Mouse (Mus musculus) MN1 (cell line): ENCODE measurements at regions not wholly inside any gene's neighbourhood (a gene's known extent, or its start where the extent isn't known, plus 50 kb on each side); places are given as distances from the start of the nearest gene placed in this dataset.

Experiments
- DNase-seq: peaks from one replicate; pipeline ENCODE4 v3.0.0-alpha.2; 2016; ENCODE audit warnings: low spot score

GRCm38 (mm10) chr15:67732988-67733387, 1232.3 kb upstream of the Lrrc6 start:
- no peak for DNase-seq

- no peak for DNase-seq
Measured at GRCm38 (mm10) chr15:67729492-67729891, 1228.8 kb upstream of the Lrrc6 start.

GRCm38 (mm10) chr15:67725239-67725638, 1224.5 kb upstream of the Lrrc6 start:
- no peak for DNase-seq

GRCm38 (mm10) chr15:67714203-67714602, 1213.5 kb upstream of the Lrrc6 start:
- no peak for DNase-seq

- DNase-seq: no peak
Measured at GRCm38 (mm10) chr15:67686140-67686539, 1185.4 kb upstream of the Lrrc6 start.

- no peak for DNase-seq
Measured at GRCm38 (mm10) chr15:67673276-67673675, 1172.6 kb upstream of the Lrrc6 start.

- DNase-seq: no peak
Measured at GRCm38 (mm10) chr15:67636155-67636554, 1135.4 kb upstream of the Lrrc6 start.

- no peak for DNase-seq
Measured at GRCm38 (mm10) chr15:67626704-67627287, 1126.1 kb upstream of the Lrrc6 start.

GRCm38 (mm10) chr15:67611896-67612295, 1111.2 kb upstream of the Lrrc6 start:
- no peak for DNase-seq

- DNase-seq: no peak
Measured at GRCm38 (mm10) chr15:67598426-67598825, 1097.7 kb upstream of the Lrrc6 start.

GRCm38 (mm10) chr15:67576581-67576980, 1075.9 kb upstream of the Lrrc6 start:
- DNase-seq: no peak

- DNase-seq: no peak
Measured at GRCm38 (mm10) chr15:67571614-67572013, 1070.9 kb upstream of the Lrrc6 start.

- no peak for DNase-seq
Measured at GRCm38 (mm10) chr15:67557304-67557703, 1056.6 kb upstream of the Lrrc6 start.

GRCm38 (mm10) chr15:67551911-67552310, 1051.2 kb upstream of the Lrrc6 start:
- no peak for DNase-seq

GRCm38 (mm10) chr15:67546896-67547400, 1046.2 kb upstream of the Lrrc6 start:
- DNase-seq: no peak

GRCm38 (mm10) chr15:67545745-67546144, 1045.0 kb upstream of the Lrrc6 start:
- no peak for DNase-seq

GRCm38 (mm10) chr15:67513722-67514121, 1013.0 kb upstream of the Lrrc6 start:
- DNase-seq: no peak

GRCm38 (mm10) chr15:67495001-67495658, 994.4 kb upstream of the Lrrc6 start:
- DNase-seq: no peak

- DNase-seq: no peak
Measured at GRCm38 (mm10) chr15:67481733-67482132, 981.0 kb upstream of the Lrrc6 start.

GRCm38 (mm10) chr15:67474325-67474724, 973.6 kb upstream of the Lrrc6 start:
- no peak for DNase-seq

- DNase-seq: no peak
Measured at GRCm38 (mm10) chr15:67472979-67473378, 972.3 kb upstream of the Lrrc6 start.

GRCm38 (mm10) chr15:67471283-67471682, 970.6 kb upstream of the Lrrc6 start:
- no peak for DNase-seq

- DNase-seq: no peak
Measured at GRCm38 (mm10) chr15:67470036-67470435, 969.3 kb upstream of the Lrrc6 start.
